Mouse (Mus musculus): ENCODE measurements around the gene Gmppb. TPM values are rescaled to one million over a fixed set of nuclear protein-coding genes. Genes with fewer than 3 reads are reported as not detected.

The Gmppb gene
- total and polyA plus RNA-seq, 3 experiments = 17.9 to 20.9 (median 19.2) TPM

Other genes starting within 250 kb of the Gmppb start
- gene Rbm6, start 176.0 kb upstream of the Gmppb start, total RNA-seq (2012; rRNA removed) = 39.1 and 42.3 TPM in 2 replicates
- gene Rbm6, start 176.0 kb upstream of the Gmppb start, total RNA-seq (2014; rRNA removed) = 43.3 and 48.9 TPM in 2 replicates
- gene Rbm6, start 176.0 kb upstream of the Gmppb start, polyA plus RNA-seq (2012; ENCODE audit: insufficient read length, low read depth) = 48.8 and 56.6 TPM in 2 replicates
- gene Mon1a, start 161.1 kb upstream of the Gmppb start, total RNA-seq (2012; rRNA removed) = 13.6 and 14.1 TPM in 2 replicates
- 14.5 and 19.5 TPM in 2 replicates for gene Mon1a, start 161.1 kb upstream of the Gmppb start, total RNA-seq (2014; rRNA removed)
- 11.7 and 15.3 TPM in 2 replicates for gene Mon1a, start 161.1 kb upstream of the Gmppb start, polyA plus RNA-seq (2012; ENCODE audit: insufficient read length, low read depth)
- not detected in 2 replicates for gene Mst1r, start 142.4 kb upstream of the Gmppb start, total RNA-seq (2012; rRNA removed)
- gene Mst1r, start 142.4 kb upstream of the Gmppb start, total RNA-seq (2014; rRNA removed) = not detected in 2 replicates
- not detected in 2 replicates for gene Mst1r, start 142.4 kb upstream of the Gmppb start, polyA plus RNA-seq (2012; ENCODE audit: insufficient read length, low read depth)
- gene Actl11, start 120.8 kb upstream of the Gmppb start, total RNA-seq (2012; rRNA removed) = not detected in 2 replicates
- gene Actl11, start 120.8 kb upstream of the Gmppb start, total RNA-seq (2014; rRNA removed) = not detected in 2 replicates
- not detected in 2 replicates for gene Actl11, start 120.8 kb upstream of the Gmppb start, polyA plus RNA-seq (2012; ENCODE audit: insufficient read length, low read depth)
- not detected in 2 replicates for gene Camkv, start 113.6 kb upstream of the Gmppb start, total RNA-seq (2012; rRNA removed)
- not detected in 2 replicates for gene Camkv, start 113.6 kb upstream of the Gmppb start, total RNA-seq (2014; rRNA removed)
- not detected in 2 replicates for gene Camkv, start 113.6 kb upstream of the Gmppb start, polyA plus RNA-seq (2012; ENCODE audit: insufficient read length, low read depth)
- gene Traip, start 99.1 kb upstream of the Gmppb start, total RNA-seq (2012; rRNA removed) = 21.6 and 27.0 TPM in 2 replicates
- 25.0 and 25.6 TPM in 2 replicates for gene Traip, start 99.1 kb upstream of the Gmppb start, total RNA-seq (2014; rRNA removed)
- gene Traip, start 99.1 kb upstream of the Gmppb start, polyA plus RNA-seq (2012; ENCODE audit: insufficient read length, low read depth) = 33.0 and 51.4 TPM in 2 replicates
- 21.3 and 21.7 TPM in 2 replicates for gene Uba7, start 73.7 kb upstream of the Gmppb start, total RNA-seq (2012; rRNA removed)
- 25.2 and 26.0 TPM in 2 replicates for gene Uba7, start 73.7 kb upstream of the Gmppb start, total RNA-seq (2014; rRNA removed)
- 25.5 and 27.8 TPM in 2 replicates for gene Uba7, start 73.7 kb upstream of the Gmppb start, polyA plus RNA-seq (2012; ENCODE audit: insufficient read length, low read depth)
- not detected in 2 replicates for gene Gm20661, start 66.2 kb upstream of the Gmppb start, total RNA-seq (2012; rRNA removed)
- gene Gm20661, start 66.2 kb upstream of the Gmppb start, total RNA-seq (2014; rRNA removed) = not detected in 2 replicates
- gene Gm20661, start 66.2 kb upstream of the Gmppb start, polyA plus RNA-seq (2012; ENCODE audit: insufficient read length, low read depth) = 0.29 and 0.41 TPM in 2 replicates
- gene Inka1, start 63.4 kb upstream of the Gmppb start, total RNA-seq (2012; rRNA removed) = 25.8 and 28.0 TPM in 2 replicates
- 18.9 and 25.2 TPM in 2 replicates for gene Inka1, start 63.4 kb upstream of the Gmppb start, total RNA-seq (2014; rRNA removed)
- gene Inka1, start 63.4 kb upstream of the Gmppb start, polyA plus RNA-seq (2012; ENCODE audit: insufficient read length, low read depth) = 23.5 and 30.2 TPM in 2 replicates
- not detected in 2 replicates for gene Cdhr4, start 56.7 kb upstream of the Gmppb start, total RNA-seq (2012; rRNA removed)
- gene Cdhr4, start 56.7 kb upstream of the Gmppb start, total RNA-seq (2014; rRNA removed) = 0.35 and 0.82 TPM in 2 replicates
- gene Cdhr4, start 56.7 kb upstream of the Gmppb start, polyA plus RNA-seq (2012; ENCODE audit: insufficient read length, low read depth) = 0.79 and 2.0 TPM in 2 replicates
- not detected in 2 replicates for gene Gm20662, start 52.9 kb upstream of the Gmppb start, total RNA-seq (2012; rRNA removed)
- gene Gm20662, start 52.9 kb upstream of the Gmppb start, total RNA-seq (2014; rRNA removed) = 1.2 TPM in 1 of 2 replicates, not detected in the other
- gene Gm20662, start 52.9 kb upstream of the Gmppb start, polyA plus RNA-seq (2012; ENCODE audit: insufficient read length, low read depth) = 0.31 TPM in 1 of 2 replicates, not detected in the other
- 34.7 and 40.7 TPM in 2 replicates for gene Ip6k1, start 46.7 kb upstream of the Gmppb start, total RNA-seq (2012; rRNA removed)
- gene Ip6k1, start 46.7 kb upstream of the Gmppb start, total RNA-seq (2014; rRNA removed) = 23.3 and 27.1 TPM in 2 replicates
- gene Ip6k1, start 46.7 kb upstream of the Gmppb start, polyA plus RNA-seq (2012; ENCODE audit: insufficient read length, low read depth) = 25.6 and 26.0 TPM in 2 replicates
- gene Amigo3, start 3.9 kb downstream of the Gmppb start, total RNA-seq (2012; rRNA removed) = 2.0 and 3.1 TPM in 2 replicates
- 1.7 and 2.2 TPM in 2 replicates for gene Amigo3, start 3.9 kb downstream of the Gmppb start, total RNA-seq (2014; rRNA removed)
- 3.3 and 4.4 TPM in 2 replicates for gene Amigo3, start 3.9 kb downstream of the Gmppb start, polyA plus RNA-seq (2012; ENCODE audit: insufficient read length, low read depth)
- gene Mst1, start 31.2 kb downstream of the Gmppb start, total RNA-seq (2012; rRNA removed) = 33.2 and 59.6 TPM in 2 replicates
- 16.9 and 19.6 TPM in 2 replicates for gene Mst1, start 31.2 kb downstream of the Gmppb start, total RNA-seq (2014; rRNA removed)
- 19.7 and 21.4 TPM in 2 replicates for gene Mst1, start 31.2 kb downstream of the Gmppb start, polyA plus RNA-seq (2012; ENCODE audit: insufficient read length, low read depth)
- 28.8 and 32.3 TPM in 2 replicates for gene Rnf123, start 34.1 kb downstream of the Gmppb start, total RNA-seq (2012; rRNA removed)
- 6.6 and 10.0 TPM in 2 replicates for gene Rnf123, start 34.1 kb downstream of the Gmppb start, total RNA-seq (2014; rRNA removed)
- gene Rnf123, start 34.1 kb downstream of the Gmppb start, polyA plus RNA-seq (2012; ENCODE audit: insufficient read length, low read depth) = 40.4 and 50.0 TPM in 2 replicates
- gene Apeh, start 45.4 kb downstream of the Gmppb start, total RNA-seq (2012; rRNA removed) = 69.5 and 75.6 TPM in 2 replicates
- 28.8 and 36.2 TPM in 2 replicates for gene Apeh, start 45.4 kb downstream of the Gmppb start, total RNA-seq (2014; rRNA removed)
- 53.2 and 66.6 TPM in 2 replicates for gene Apeh, start 45.4 kb downstream of the Gmppb start, polyA plus RNA-seq (2012; ENCODE audit: insufficient read length, low read depth)
- 3.6 and 5.6 TPM in 2 replicates for gene Bsn, start 141.1 kb downstream of the Gmppb start, total RNA-seq (2012; rRNA removed)
- 4.0 and 4.4 TPM in 2 replicates for gene Bsn, start 141.1 kb downstream of the Gmppb start, total RNA-seq (2014; rRNA removed)
- 6.6 and 7.8 TPM in 2 replicates for gene Bsn, start 141.1 kb downstream of the Gmppb start, polyA plus RNA-seq (2012; ENCODE audit: insufficient read length, low read depth)
- 3.7 and 3.9 TPM in 2 replicates for gene Dag1, start 214.7 kb downstream of the Gmppb start, total RNA-seq (2012; rRNA removed)
- gene Dag1, start 214.7 kb downstream of the Gmppb start, total RNA-seq (2014; rRNA removed) = 1.4 and 1.7 TPM in 2 replicates
- 4.3 and 5.7 TPM in 2 replicates for gene Dag1, start 214.7 kb downstream of the Gmppb start, polyA plus RNA-seq (2012; ENCODE audit: insufficient read length, low read depth)
- 9.3 and 12.9 TPM in 2 replicates for gene Nicn1, start 241.2 kb downstream of the Gmppb start, total RNA-seq (2012; rRNA removed)
- gene Nicn1, start 241.2 kb downstream of the Gmppb start, total RNA-seq (2014; rRNA removed) = 7.4 and 8.5 TPM in 2 replicates
- 9.5 and 9.7 TPM in 2 replicates for gene Nicn1, start 241.2 kb downstream of the Gmppb start, polyA plus RNA-seq (2012; ENCODE audit: insufficient read length, low read depth)
- 2.2 and 2.7 TPM in 2 replicates for gene Amt, start 247.6 kb downstream of the Gmppb start, total RNA-seq (2012; rRNA removed)
- gene Amt, start 247.6 kb downstream of the Gmppb start, total RNA-seq (2014; rRNA removed) = 1.1 and 1.3 TPM in 2 replicates
- 1.5 and 2.1 TPM in 2 replicates for gene Amt, start 247.6 kb downstream of the Gmppb start, polyA plus RNA-seq (2012; ENCODE audit: insufficient read length, low read depth)

Measured in CH12.LX (cell line).